Mouse (Mus musculus): Measurements from ENCODE around the gene Enthd1.

DNA sequence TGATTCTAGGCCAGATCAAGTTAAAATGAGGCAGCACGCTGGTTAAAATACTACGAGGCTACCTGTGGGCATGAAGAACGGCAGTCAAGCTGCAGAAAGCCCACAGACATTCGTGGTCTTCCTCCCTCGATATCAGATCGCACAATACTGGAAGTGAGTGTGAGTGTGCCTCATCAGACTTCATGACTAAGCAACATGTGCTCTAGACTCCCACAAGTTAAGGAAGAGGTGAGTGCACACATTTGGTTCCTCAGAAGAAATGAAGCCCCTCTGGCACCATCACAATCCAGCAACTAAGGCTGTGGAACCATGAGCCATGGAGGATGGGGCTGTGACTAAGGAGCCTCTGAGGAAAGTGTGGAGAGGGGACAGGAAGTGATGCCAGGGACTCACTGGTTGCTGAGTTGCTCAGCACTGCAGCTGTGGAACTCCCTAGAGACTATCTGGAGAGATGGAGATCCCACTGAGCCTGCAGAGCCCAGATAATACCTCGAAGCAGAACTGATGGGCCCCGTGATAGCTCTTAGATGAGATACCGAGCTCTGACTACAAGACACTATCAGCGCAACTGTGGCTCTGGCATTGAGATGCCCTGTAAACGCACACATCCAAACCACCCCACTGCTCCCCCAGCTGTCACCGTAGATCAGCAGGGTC lies 46.3 kb downstream of the Enthd1 start:
- TF ChIP-seq CTCF (conservative IDR thresholded peaks at IDR 0.05; ENCODE audit: low read length) = no peak
- no peak for TF ChIP-seq NANOG (IDR thresholded peaks at IDR 0.05; ENCODE audit: borderline replicate concordance, low read length)
